Mouse (Mus musculus): ENCODE measurements at regions not wholly inside any gene's neighbourhood (a gene's known extent, or its start where the extent isn't known, plus 50 kb on each side); places are given as distances from the start of the nearest gene placed in this dataset.

DNA sequence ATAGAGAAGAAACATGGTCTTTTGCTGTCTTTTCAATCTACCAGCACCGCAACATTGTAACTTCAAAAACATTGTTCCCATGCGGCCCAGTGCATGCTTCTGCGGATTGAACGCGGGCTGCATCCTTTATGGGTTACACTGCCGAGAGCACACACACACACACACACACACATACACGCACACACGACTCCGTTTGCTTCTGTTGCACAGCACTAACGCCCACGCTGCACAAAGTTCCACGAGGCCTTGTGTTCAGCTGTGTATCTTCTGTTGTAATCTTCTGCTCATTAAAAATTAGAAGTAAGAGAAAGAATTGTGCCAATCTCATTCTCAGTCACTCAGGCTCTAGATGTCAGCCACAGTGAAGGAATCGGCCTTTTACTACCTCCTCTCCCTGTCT, 594.8 kb upstream of the Fbxo33 start:
- no peak for TF ChIP-seq CTCF (IDR thresholded peaks at IDR 0.05; ENCODE audit: low read depth)
- no peak for TF ChIP-seq EP300 (IDR thresholded peaks at IDR 0.05; ENCODE audit: low read depth)

Measured in heart, postnatal 0 days (tissue).